Comparison of ENCODE assay signal across 8 mouse cellular contexts in genomic region chr17:26094531-26095110, GRCm38 (mm10). TPM values are rescaled to one million over a fixed set of nuclear protein-coding genes. Genes with fewer than 3 reads are reported as not detected.
DNase-seq lines count a peak whose midpoint lies in the region; ATAC-seq and TF ChIP-seq lines count a peak whose summit lies in the region.

No protein-coding gene starts in this region.

- DNase-seq in liver, embryonic 11.5 days (ENCODE audit: low spot score) = no peak
- no peak for DNase-seq in liver
- no peak for DNase-seq in limb, embryonic 10.5 days (ENCODE audit: low spot score)
- DNase-seq in adrenal gland, adult 8-10 months = no peak
- no peak for DNase-seq in gastrocnemius, postnatal 10 days

- no peak for TF ChIP-seq CTCF in embryonic fibroblast, embryonic 13.5 days (IDR thresholded peaks at IDR 0.05; ENCODE audit: borderline replicate concordance, insufficient read depth, low read length)

- peaks cover 10% of the 10 kb centered on the region for H3K36me3 ChIP-seq in liver, embryonic 11.5 days (ENCODE audit: control insufficient read depth, insufficient read depth, low read length)
- peaks cover 29% of the 10 kb centered on the region for H3K36me3 ChIP-seq in limb, embryonic 10.5 days
- H3K36me3 ChIP-seq in neural tube, embryonic 15.5 days = no peaks in the 10 kb centered on the region

- H3K4me3 ChIP-seq in liver, embryonic 11.5 days (ENCODE audit: low read depth, low read length) = peak overlapping the region; percentile 63
- H3K4me3 ChIP-seq in embryonic fibroblast, embryonic 13.5 days (ENCODE audit: insufficient read depth, low read length) = peak overlapping the region; percentile 49
- H3K4me3 ChIP-seq in limb, embryonic 10.5 days = peak overlapping the region; percentile 70
- H3K4me3 ChIP-seq in neural tube, embryonic 15.5 days (replicated peaks) = peak overlapping the region; percentile 61

- 24% methylated on average over 9 of the region's 9 CpGs for WGBS in liver, embryonic 11.5 days
- 24% methylated on average over 9 of the region's 9 CpGs for WGBS in limb, embryonic 10.5 days
- WGBS in neural tube, embryonic 15.5 days = 32% methylated on average over 9 of the region's 9 CpGs

- H3K27ac ChIP-seq in liver, embryonic 11.5 days (ENCODE audit: low read depth, low read length) = peak overlapping the region; percentile 52
- H3K27ac ChIP-seq in embryonic fibroblast, embryonic 13.5 days (ENCODE audit: insufficient read depth, low read length) = no peak overlapping the region
- peak overlapping the region; percentile 96 for H3K27ac ChIP-seq in limb, embryonic 10.5 days
- no peak overlapping the region for H3K27ac ChIP-seq in neural tube, embryonic 15.5 days (replicated peaks)

- no peak for ATAC-seq in liver, embryonic 11.5 days (replicated peaks; ENCODE audit: low FRiP score)
- ATAC-seq in neural tube, embryonic 15.5 days (ENCODE audit: low FRiP score) = no peak
- ATAC-seq in granulocyte monocyte progenitor cell, adult 5-6 weeks (replicated peaks; ENCODE audit: poor library complexity, severe bottlenecking) = no peak

- no peaks in the 10 kb centered on the region for H3K27me3 ChIP-seq in liver, embryonic 11.5 days (replicated peaks; ENCODE audit: control insufficient read depth, insufficient read depth, low read length)
- no peaks in the 10 kb centered on the region for H3K27me3 ChIP-seq in limb, embryonic 10.5 days (ENCODE audit: low read depth, poor library complexity, severe bottlenecking)
- no peaks in the 10 kb centered on the region for H3K27me3 ChIP-seq in neural tube, embryonic 15.5 days (replicated peaks)

- H3K9me3 ChIP-seq in liver, embryonic 11.5 days (ENCODE audit: control insufficient read depth, low read length) = no peaks in the 10 kb centered on the region
- H3K9me3 ChIP-seq in limb, embryonic 10.5 days (replicated peaks) = no peaks in the 10 kb centered on the region
- H3K9me3 ChIP-seq in neural tube, embryonic 15.5 days (replicated peaks) = no peaks in the 10 kb centered on the region

- peak overlapping the region; percentile 91 for H3K4me2 ChIP-seq in liver, embryonic 11.5 days
- H3K4me2 ChIP-seq in neural tube, embryonic 15.5 days = peak overlapping the region; percentile 89

- H3K9ac ChIP-seq in liver, embryonic 11.5 days (ENCODE audit: low read depth, low read length) = peak overlapping the region; percentile 77
- peak overlapping the region; percentile 66 for H3K9ac ChIP-seq in neural tube, embryonic 15.5 days (replicated peaks)

- H3K4me1 ChIP-seq in liver, embryonic 11.5 days (replicated peaks; ENCODE audit: control insufficient read depth, insufficient read depth, low read length) = peaks cover 14% of the 10 kb centered on the region
- no peaks in the 10 kb centered on the region for H3K4me1 ChIP-seq in embryonic fibroblast, embryonic 13.5 days (ENCODE audit: control insufficient read depth, insufficient read depth, low read length)
- peaks cover 25% of the 10 kb centered on the region for H3K4me1 ChIP-seq in limb, embryonic 10.5 days
- peaks cover 14% of the 10 kb centered on the region for H3K4me1 ChIP-seq in neural tube, embryonic 15.5 days

- TF ChIP-seq POLR2A in embryonic fibroblast, embryonic 13.5 days (IDR thresholded peaks at IDR 0.05; ENCODE audit: low read depth, low read length) = no peak; the same call in 1 of the 2 replicates

RNA-seq across cellular contexts. Expression of gene Nme4, which starts 0.8 kb away (rescaled TPM):
- polyA plus RNA-seq in liver, embryonic 11.5 days (2014; fragmentation: Nextera tagmentation; extraction: Ambion mirVana) = 111 and 120 TPM in 2 replicates
- 47.9 and 50.4 TPM in 2 replicates for polyA plus RNA-seq in embryonic fibroblast, embryonic 13.5 days (2011; ENCODE audit: insufficient read length, low read depth, missing spikeins)
- polyA plus RNA-seq in limb, embryonic 10.5 days (2016; fragmentation: Nextera tagmentation; extraction: Ambion mirVana) = 163 and 186 TPM in 2 replicates
- polyA plus RNA-seq in neural tube, embryonic 15.5 days (2015; fragmentation: Nextera tagmentation; extraction: Ambion mirVana) = 20.3 and 37.4 TPM in 2 replicates
- total RNA-seq in adrenal gland, adult 8-10 months (2022) = 10 to 100 TPM in 1 of 4 experiments, 1 to 10 TPM in 3; 2.1 to 10.4 (median 6.0) TPM
- 1 to 10 TPM; 4.9 to 6.4 TPM for total RNA-seq in gastrocnemius, postnatal 10 days (2021)
- 74.1 and 75.1 TPM in 2 replicates for total RNA-seq in granulocyte monocyte progenitor cell, adult 5-6 weeks (2014; fragmentation: Nextera tagmentation)
- 41.2 and 43.4 TPM in 2 replicates for total RNA-seq in granulocyte monocyte progenitor cell, adult 5-6 weeks (2017)

RNA-seq across cellular contexts. Expression of gene Decr2, which starts 4.5 kb away (rescaled TPM):
- polyA plus RNA-seq in liver, embryonic 11.5 days (2014; fragmentation: Nextera tagmentation; extraction: Ambion mirVana) = 18.2 and 20.1 TPM in 2 replicates
- polyA plus RNA-seq in embryonic fibroblast, embryonic 13.5 days (2011; ENCODE audit: insufficient read length, low read depth, missing spikeins) = 28.2 and 30.9 TPM in 2 replicates
- 23.0 and 26.3 TPM in 2 replicates for polyA plus RNA-seq in limb, embryonic 10.5 days (2016; fragmentation: Nextera tagmentation; extraction: Ambion mirVana)
- polyA plus RNA-seq in neural tube, embryonic 15.5 days (2015; fragmentation: Nextera tagmentation; extraction: Ambion mirVana) = 42.8 and 42.9 TPM in 2 replicates
- 10 to 100 TPM; 23.0 to 26.8 (median 24.2) TPM for total RNA-seq in adrenal gland, adult 8-10 months (2022)
- 1 to 10 TPM; 5.6 to 6.1 TPM for total RNA-seq in gastrocnemius, postnatal 10 days (2021)
- 5.7 and 13.3 TPM in 2 replicates for total RNA-seq in granulocyte monocyte progenitor cell, adult 5-6 weeks (2014; fragmentation: Nextera tagmentation)
- 14.8 and 17.0 TPM in 2 replicates for total RNA-seq in granulocyte monocyte progenitor cell, adult 5-6 weeks (2017)

RNA-seq across cellular contexts. Expression of gene Tmem8, which starts 18.5 kb away (rescaled TPM):
- polyA plus RNA-seq in liver, embryonic 11.5 days (2014; fragmentation: Nextera tagmentation; extraction: Ambion mirVana) = 1.6 and 2.1 TPM in 2 replicates
- polyA plus RNA-seq in embryonic fibroblast, embryonic 13.5 days (2011; ENCODE audit: insufficient read length, low read depth, missing spikeins) = 0.48 and 1.0 TPM in 2 replicates
- polyA plus RNA-seq in limb, embryonic 10.5 days (2016; fragmentation: Nextera tagmentation; extraction: Ambion mirVana) = 0.53 and 0.56 TPM in 2 replicates
- polyA plus RNA-seq in neural tube, embryonic 15.5 days (2015; fragmentation: Nextera tagmentation; extraction: Ambion mirVana) = 4.3 and 5.9 TPM in 2 replicates
- 10 to 100 TPM in 3 of 4 experiments, 1 to 10 TPM in 1; 7.8 to 14.9 (median 12.0) TPM for total RNA-seq in adrenal gland, adult 8-10 months (2022)
- 1 to 10 TPM; 1.3 to 1.7 TPM for total RNA-seq in gastrocnemius, postnatal 10 days (2021)
- 5.3 and 8.6 TPM in 2 replicates for total RNA-seq in granulocyte monocyte progenitor cell, adult 5-6 weeks (2014; fragmentation: Nextera tagmentation)
- total RNA-seq in granulocyte monocyte progenitor cell, adult 5-6 weeks (2017) = 2.1 and 3.7 TPM in 2 replicates

RNA-seq across cellular contexts. Expression of gene Rab11fip3, which starts 25.3 kb away (rescaled TPM):
- 7.0 and 7.6 TPM in 2 replicates for polyA plus RNA-seq in liver, embryonic 11.5 days (2014; fragmentation: Nextera tagmentation; extraction: Ambion mirVana)
- polyA plus RNA-seq in embryonic fibroblast, embryonic 13.5 days (2011; ENCODE audit: insufficient read length, low read depth, missing spikeins) = 20.7 and 22.6 TPM in 2 replicates
- 20.9 and 22.1 TPM in 2 replicates for polyA plus RNA-seq in limb, embryonic 10.5 days (2016; fragmentation: Nextera tagmentation; extraction: Ambion mirVana)
- polyA plus RNA-seq in neural tube, embryonic 15.5 days (2015; fragmentation: Nextera tagmentation; extraction: Ambion mirVana) = 21.6 and 27.0 TPM in 2 replicates
- total RNA-seq in adrenal gland, adult 8-10 months (2022) = 10 to 100 TPM; 22.7 to 37.2 (median 29.9) TPM
- 10 to 100 TPM; 37.9 to 41.5 TPM for total RNA-seq in gastrocnemius, postnatal 10 days (2021)
- 1.3 and 3.6 TPM in 2 replicates for total RNA-seq in granulocyte monocyte progenitor cell, adult 5-6 weeks (2014; fragmentation: Nextera tagmentation)
- 0.46 and 0.60 TPM in 2 replicates for total RNA-seq in granulocyte monocyte progenitor cell, adult 5-6 weeks (2017)

RNA-seq across cellular contexts. Expression of gene Mrpl28, which starts 28.7 kb away (rescaled TPM):
- 253 TPM in 2 replicates for polyA plus RNA-seq in liver, embryonic 11.5 days (2014; fragmentation: Nextera tagmentation; extraction: Ambion mirVana)
- 38.7 and 41.0 TPM in 2 replicates for polyA plus RNA-seq in embryonic fibroblast, embryonic 13.5 days (2011; ENCODE audit: insufficient read length, low read depth, missing spikeins)
- 302 and 336 TPM in 2 replicates for polyA plus RNA-seq in limb, embryonic 10.5 days (2016; fragmentation: Nextera tagmentation; extraction: Ambion mirVana)
- polyA plus RNA-seq in neural tube, embryonic 15.5 days (2015; fragmentation: Nextera tagmentation; extraction: Ambion mirVana) = 186 and 187 TPM in 2 replicates
- total RNA-seq in adrenal gland, adult 8-10 months (2022) = 10 to 100 TPM; 96.1 to 98.0 (median 96.8) TPM
- total RNA-seq in gastrocnemius, postnatal 10 days (2021) = 10 to 100 TPM; 48.4 to 52.3 TPM
- total RNA-seq in granulocyte monocyte progenitor cell, adult 5-6 weeks (2014; fragmentation: Nextera tagmentation) = 61.7 and 90.4 TPM in 2 replicates
- total RNA-seq in granulocyte monocyte progenitor cell, adult 5-6 weeks (2017) = 47.1 and 68.9 TPM in 2 replicates

Comparison
In these comparisons a context has a peak if more than half of its experiments do, and no peak if none do; other contexts are left out.
1. H3K27ac ChIP-seq: peak in liver, embryonic 11.5 days (single experiment) and limb, embryonic 10.5 days (single experiment); none in embryonic fibroblast, embryonic 13.5 days (single experiment) and neural tube, embryonic 15.5 days (single experiment).
2. Peak in every context shown above with its lines, with median percentiles within 50 percentile points of each other: H3K4me3 ChIP-seq.